In genomic region chr9:114788697-114789096, GRCm38 (mm10) we compare ENCODE assay signal across 20 mouse cellular contexts. TPM values are rescaled to one million over a fixed set of nuclear protein-coding genes. Genes with fewer than 3 reads are reported as not detected.
DNase-seq lines count a peak whose midpoint lies in the region; ATAC-seq lines count a peak whose summit lies in the region.
"Had no signal": no experiment of that assay in that cellular context is flagged by ENCODE, and none has a peak within 500 bp of the region (broad histone marks: within the 10 kb centered on the region; RNA-seq: fewer than 3 reads in every experiment).

No protein-coding gene starts in this region.

- H3K27me3 ChIP-seq in midbrain, embryonic 16.5 days (ENCODE audit: control insufficient read depth, insufficient read depth, low read depth, low read length), result no peaks in the 10 kb centered on the region
- H3K27me3 ChIP-seq: forebrain, embryonic 13.5 days; heart, embryonic 15.5 days had no signal

- no peak overlapping the region for H3K4me2 ChIP-seq in midbrain, embryonic 16.5 days (ENCODE audit: low read length)
- H3K4me2 ChIP-seq: forebrain, embryonic 13.5 days; heart, embryonic 11.5 days; heart, embryonic 15.5 days; hindbrain, embryonic 14.5 days had no signal

- H3K27ac ChIP-seq in midbrain, embryonic 16.5 days (ENCODE audit: low read length), result no peak overlapping the region
- H3K27ac ChIP-seq: forebrain, embryonic 13.5 days; heart, adult 2 months; heart, embryonic 15.5 days; hindbrain, embryonic 14.5 days had no signal

- no peak overlapping the region for H3K4me3 ChIP-seq in midbrain, embryonic 16.5 days (ENCODE audit: low read depth, low read length)
- H3K4me3 ChIP-seq: forebrain, embryonic 13.5 days; heart, adult 2 months; heart, embryonic 15.5 days had no signal

- peak; percentile 72 for DNase-seq in 416B (ENCODE audit: low read depth)
- peak; percentile 32 for DNase-seq in CD4-positive helper T cell, adult 2 months (ENCODE audit: low read depth, low spot score)
- DNase-seq in c-Kit-positive CD71-positive TER-119-positive erythroid progenitor cells, embryonic 14.5 days (ENCODE audit: low spot score), result peak; percentile 31
- no peak for DNase-seq in right cerebral cortex, adult 18-20 months
- DNase-seq: adrenal gland, adult 8-10 months; adrenal gland, postnatal 36 days; B cell, adult 2 months; cerebellum, adult 11-12 months; cerebellum, adult 9-10 months; cerebellum, postnatal 25 days; forebrain, postnatal 0 days; gastrocnemius, postnatal 14 days; heart, adult 2 months; heart, postnatal 14 days had no signal

- no peaks in the 10 kb centered on the region for H3K36me3 ChIP-seq in midbrain, embryonic 16.5 days (ENCODE audit: control insufficient read depth, insufficient read depth, low read length)
- H3K36me3 ChIP-seq: heart, embryonic 15.5 days had no signal

- H3K9ac ChIP-seq in midbrain, embryonic 16.5 days (ENCODE audit: low read depth, low read length), result no peak overlapping the region
- H3K9ac ChIP-seq: forebrain, embryonic 13.5 days; forebrain, postnatal 0 days; heart, embryonic 15.5 days; hindbrain, embryonic 14.5 days had no signal

- no peaks in the 10 kb centered on the region for H3K4me1 ChIP-seq in midbrain, embryonic 16.5 days (ENCODE audit: control insufficient read depth, insufficient read depth, low read length)
- H3K4me1 ChIP-seq: forebrain, embryonic 13.5 days had no signal

- H3K9me3 ChIP-seq in midbrain, embryonic 16.5 days (replicated peaks; ENCODE audit: control insufficient read depth, low read length, poor library complexity, severe bottlenecking), result no peaks in the 10 kb centered on the region
- H3K9me3 ChIP-seq: forebrain, embryonic 13.5 days; heart, embryonic 15.5 days had no signal

- WGBS in midbrain, embryonic 16.5 days, result 96% methylated on average over 8 of the region's 8 CpGs

- ATAC-seq in megakaryocyte-erythroid progenitor cell, adult 5-6 weeks (replicated peaks; ENCODE audit: low FRiP score, low TSS enrichment, poor library complexity, severe bottlenecking), result peak; percentile 48
- ATAC-seq in midbrain, embryonic 16.5 days, result no peak
- ATAC-seq: forebrain, embryonic 13.5 days; forebrain, postnatal 0 days had no signal

RNA-seq across cellular contexts. Expression of gene Cmtm7, which starts 7.0 kb away (rescaled TPM):
- total RNA-seq in megakaryocyte-erythroid progenitor cell, adult 5-6 weeks (2014; fragmentation: Nextera tagmentation), result 189 and 199 TPM in 2 replicates
- total RNA-seq in megakaryocyte-erythroid progenitor cell, adult 5-6 weeks (2017), result 144 and 195 TPM in 2 replicates
- 7.2 and 10.4 TPM in 2 replicates for polyA plus RNA-seq in midbrain, embryonic 16.5 days (2015; fragmentation: Nextera tagmentation; extraction: Ambion mirVana)

RNA-seq across cellular contexts. Expression of gene Cmtm8, which starts 55.3 kb away (rescaled TPM):
- total RNA-seq in megakaryocyte-erythroid progenitor cell, adult 5-6 weeks (2014; fragmentation: Nextera tagmentation), result 1.5 TPM in 1 of 2 replicates, not detected in the other
- total RNA-seq in megakaryocyte-erythroid progenitor cell, adult 5-6 weeks (2017), result 1.1 TPM in 1 of 2 replicates, not detected in the other
- 8.3 and 8.5 TPM in 2 replicates for polyA plus RNA-seq in midbrain, embryonic 16.5 days (2015; fragmentation: Nextera tagmentation; extraction: Ambion mirVana)

RNA-seq across cellular contexts. Expression of gene Cmtm6, which starts 57.8 kb away (rescaled TPM):
- 21.3 and 22.7 TPM in 2 replicates for total RNA-seq in megakaryocyte-erythroid progenitor cell, adult 5-6 weeks (2014; fragmentation: Nextera tagmentation)
- total RNA-seq in megakaryocyte-erythroid progenitor cell, adult 5-6 weeks (2017), result 38.9 and 41.3 TPM in 2 replicates
- 18.7 TPM in 2 replicates for polyA plus RNA-seq in midbrain, embryonic 16.5 days (2015; fragmentation: Nextera tagmentation; extraction: Ambion mirVana)
